Mouse (Mus musculus) forebrain, embryonic 10.5 days (tissue): Measurements from ENCODE around the gene Kif16b. TPM values are rescaled to one million over a fixed set of nuclear protein-coding genes. Genes with fewer than 3 reads are reported as not detected.

ENCODE experiments used
- DNase-seq: peaks from one replicate; pipeline ENCODE4 v3.0.0-alpha.2; 2017; ENCODE audit warnings: low spot score; ENCODE audit errors: extremely low spot score
- H3K27ac ChIP-seq: fragments of 300-500 bp; sonication (generic); 2 replicates; pipeline ENCODE4 v1.5.1; 2016; ENCODE audit warnings: mild to moderate bottlenecking
- H3K27me3 ChIP-seq: fragments of 300-500 bp; sonication (generic); 2 replicates; pipeline ENCODE4 v1.6.1; 2016; ENCODE audit warnings: mild to moderate bottlenecking; ENCODE audit not compliant: poor library complexity, severe bottlenecking
- H3K36me3 ChIP-seq: fragments of 300-500 bp; sonication (generic); replicated peaks from 2 replicates; pipeline ENCODE4 v1.6.1; 2016; ENCODE audit warnings: mild to moderate bottlenecking, moderate library complexity
- H3K4me1 ChIP-seq: fragments of 300-500 bp; sonication (generic); 2 replicates; pipeline ENCODE4 v1.6.1; 2016
- H3K4me3 ChIP-seq: fragments of 300-500 bp; sonication (generic); 2 replicates; pipeline ENCODE4 v1.5.1; 2016; ENCODE audit warnings: mild to moderate bottlenecking, moderate library complexity
- H3K9me3 ChIP-seq: fragments of 300-500 bp; sonication (generic); 2 replicates; pipeline ENCODE4 v1.6.1; 2016; ENCODE audit warnings: mild to moderate bottlenecking, moderate library complexity
- WGBS: fragments of 180-500 bp; shearing (Covaris S2); methylation state at CpG from one replicate; pipeline ENCODE4 v1.1.7; 2016; 5-methylcytosine and 5-hydroxymethylcytosine counted together
- polyA plus RNA-seq: library from polyadenylated mRNA; unstranded; fragments of >200 nt; fragmentation: Nextera tagmentation; extraction: Ambion mirVana; gene quantifications from 2 replicates; pipeline ENCODE4 v1.2.1, GENCODE M21; 2016

Gene Kif16b
- polyA plus RNA-seq, 1 experiment from 2014 or later, result 8.5 TPM

DNA sequence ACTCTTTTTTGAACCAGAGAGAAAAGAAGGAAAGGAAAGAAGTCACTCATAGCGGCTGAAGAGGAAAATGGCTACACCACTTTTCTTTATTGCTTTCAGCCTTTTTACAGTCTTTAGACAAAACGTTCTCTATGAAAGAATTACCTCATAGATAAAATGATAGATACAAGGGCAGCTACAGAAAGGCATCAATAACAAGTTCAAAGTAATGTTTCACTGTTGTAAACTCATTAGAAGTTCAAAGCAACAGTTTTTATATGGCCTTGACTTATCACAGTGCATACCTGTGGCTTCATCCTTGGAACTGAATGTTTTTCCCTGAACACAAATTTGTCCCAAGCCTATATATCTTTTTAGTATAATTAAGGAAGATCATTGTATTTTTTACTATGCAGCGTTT is 62.6 kb downstream of the Kif16b start:
- Histone ChIP-seq H3K9me3 (no peaks in the 10 kb centered on the region), H3K4me3 (no peak overlapping the region), H3K27me3 (no peaks in the 10 kb centered on the region), H3K36me3 (0 out of 2 replicates have a peak, but pooled peaks cover 3% of the 10 kb centered on the region), H3K4me1 (peaks cover 8% of the 10 kb centered on the region), H3K27ac (no peak overlapping the region)
- 71% methylated on average over 3 of the region's 3 CpGs for WGBS
- no peak for DNase-seq

DNA sequence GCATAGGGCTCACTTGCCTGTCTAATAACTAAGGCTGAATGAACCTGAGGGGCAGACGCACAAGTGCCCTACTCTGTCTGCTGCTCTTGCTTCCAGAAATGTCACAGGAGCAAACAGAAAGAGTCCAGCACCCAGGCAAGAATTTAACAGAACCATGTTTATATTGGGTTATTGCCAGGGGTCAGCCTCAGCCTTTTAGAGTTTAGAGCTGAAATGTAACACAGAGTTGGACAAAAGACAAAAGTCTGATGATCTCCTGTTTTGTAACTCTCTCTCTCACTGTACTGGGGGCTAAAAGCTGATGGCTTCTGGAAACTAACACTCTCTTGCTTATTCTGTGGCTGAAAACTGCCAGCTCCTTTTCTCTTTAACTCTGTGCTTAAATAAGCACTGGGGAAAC is 63.2 kb downstream of the Kif16b start:
- Histone ChIP-seq H3K4me1 (peaks cover 11% of the 10 kb centered on the region), H3K27ac (no peak overlapping the region), H3K27me3 (no peaks in the 10 kb centered on the region), H3K4me3 (no peak overlapping the region), H3K36me3 (0 out of 2 replicates have a peak, but pooled peaks cover 3% of the 10 kb centered on the region), H3K9me3 (no peaks in the 10 kb centered on the region)
- 94% methylated on average over 1 of the region's 1 CpGs for WGBS
- no peak for DNase-seq

- Histone ChIP-seq H3K27ac (no peak overlapping the region), H3K4me3 (no peak overlapping the region), H3K27me3 (no peaks in the 10 kb centered on the region), H3K9me3 (no peaks in the 10 kb centered on the region), H3K4me1 (peaks cover 22% of the 10 kb centered on the region), H3K36me3 (0 out of 2 replicates have a peak, but pooled peaks cover 1% of the 10 kb centered on the region)
- DNase-seq, result no peak
- 81% methylated on average over 3 of the region's 3 CpGs for WGBS
Observed at GRCm38 (mm10) chr2:142834751-142835150, 66.6 kb downstream of the Kif16b start.

DNA sequence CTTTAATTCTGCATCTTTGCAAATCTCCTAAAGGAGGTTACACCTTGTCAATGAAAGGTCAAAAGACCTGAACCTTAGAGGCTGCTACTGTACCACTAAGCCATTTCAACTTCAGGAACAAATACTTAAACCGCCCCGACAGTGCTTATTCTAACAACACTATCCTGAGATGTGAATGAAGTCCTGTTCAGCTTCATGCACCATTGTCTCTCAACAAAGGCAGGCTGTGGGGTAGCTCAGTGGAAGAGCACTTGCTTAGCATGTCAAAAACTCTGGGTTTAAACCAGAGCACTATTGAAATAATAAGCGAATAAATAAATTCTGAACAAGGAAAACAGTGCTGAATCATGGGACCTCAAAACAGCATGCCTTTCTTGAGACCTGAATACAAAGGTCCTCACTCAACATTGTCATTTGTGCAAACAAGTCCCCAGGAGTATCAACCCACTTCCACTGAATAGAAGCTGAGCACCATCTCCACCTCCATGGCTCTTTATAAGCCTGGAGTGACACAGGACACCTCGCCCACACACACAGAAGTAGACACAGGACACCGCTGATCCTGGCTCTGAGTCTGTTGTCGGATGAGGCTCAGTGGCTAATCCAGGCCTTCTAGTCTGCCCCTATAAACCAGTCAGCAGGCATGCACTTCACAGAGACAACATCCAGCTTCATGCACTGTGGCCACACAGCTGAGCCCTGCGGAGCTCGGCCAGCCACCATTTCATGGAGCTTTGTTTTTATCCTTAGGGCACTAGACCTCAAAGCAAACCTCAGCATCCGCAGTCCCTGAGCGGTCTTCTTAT is 68.5 kb downstream of the Kif16b start:
- H3K36me3 ChIP-seq, result no peaks in the 10 kb centered on the region
- 59% methylated on average over 10 of the region's 10 CpGs for WGBS
- DNase-seq, result peak; percentile 17
- H3K27ac ChIP-seq, result no peak overlapping the region
- H3K4me1 ChIP-seq, result peaks cover 15% of the 10 kb centered on the region
- H3K27me3 ChIP-seq, result no peaks in the 10 kb centered on the region
- no peak overlapping the region for H3K4me3 ChIP-seq
- H3K9me3 ChIP-seq, result no peaks in the 10 kb centered on the region

GRCm38 (mm10) chr2:142813033-142813432 is 88.3 kb downstream of the Kif16b start:
- peaks cover 20% of the 10 kb centered on the region for H3K4me1 ChIP-seq
- WGBS, result 39% methylated on average over 2 of the region's 2 CpGs
- no peaks in the 10 kb centered on the region for H3K36me3 ChIP-seq
- peaks cover 19% of the 10 kb centered on the region for H3K27me3 ChIP-seq
- peak overlapping the region; percentile 30; the same call in 1 of the 2 replicates for H3K27ac ChIP-seq
- H3K9me3 ChIP-seq, result no peaks in the 10 kb centered on the region
- DNase-seq, result peak; percentile 33
- H3K4me3 ChIP-seq, result no peak overlapping the region

DNA sequence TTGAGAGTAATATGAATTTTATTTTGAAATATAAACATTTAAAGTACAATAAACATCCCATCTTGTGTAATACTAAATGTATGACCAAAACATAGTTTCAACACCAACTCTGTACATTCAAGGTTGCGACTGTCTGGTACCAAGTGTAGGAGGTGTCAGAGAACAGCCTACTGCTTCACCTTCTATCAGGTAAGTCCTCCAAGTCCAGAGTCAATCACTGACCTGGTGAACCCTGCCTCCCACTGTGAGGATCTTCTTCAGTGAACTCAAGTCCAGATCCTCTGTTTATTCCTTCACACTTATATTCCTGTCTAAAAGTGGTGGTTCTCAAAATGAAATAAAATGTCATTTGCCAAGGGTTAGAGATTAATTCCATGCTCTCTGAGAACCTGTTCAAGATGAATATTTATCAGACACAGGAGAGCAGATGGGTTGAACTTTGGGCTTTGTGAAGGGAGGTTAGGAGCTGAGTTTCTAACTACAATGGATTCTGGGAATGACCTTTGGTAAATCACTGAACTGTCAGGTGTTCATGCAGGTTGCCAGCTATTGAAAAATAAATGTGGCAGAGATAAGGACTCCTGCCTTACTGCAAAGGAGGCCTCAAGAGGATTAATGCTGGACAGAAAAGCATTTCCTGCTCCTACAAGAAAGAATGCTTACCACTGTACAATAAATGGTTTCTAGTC is 97.4 kb downstream of the Kif16b start:
- Histone ChIP-seq H3K9me3 (no peaks in the 10 kb centered on the region), H3K36me3 (no peaks in the 10 kb centered on the region), H3K4me1 (no peaks in the 10 kb centered on the region), H3K4me3 (no peak overlapping the region), H3K27ac (no peak overlapping the region), H3K27me3 (no peaks in the 10 kb centered on the region)
- no peak for DNase-seq
- 97% methylated on average over 1 of the region's 1 CpGs for WGBS

DNA sequence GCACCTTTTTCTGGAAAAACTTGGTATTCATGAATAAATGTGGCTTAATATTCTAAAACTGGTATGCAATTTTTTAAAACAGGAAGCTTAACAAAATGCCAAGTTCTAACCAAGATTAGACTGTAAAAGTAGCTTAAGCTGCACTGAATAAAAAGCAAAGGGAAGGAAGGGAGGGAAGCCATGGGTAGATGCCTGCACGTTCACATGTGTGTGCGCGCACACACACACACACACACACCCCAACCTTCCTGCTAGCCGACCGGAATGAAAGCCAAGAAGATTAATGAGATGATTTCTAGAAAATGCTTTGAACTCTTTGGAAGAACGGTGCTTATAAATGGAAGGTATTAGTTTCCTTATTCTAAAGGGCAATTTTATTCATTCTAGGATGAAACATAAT is 104.0 kb downstream of the Kif16b start:
- Histone ChIP-seq H3K4me3 (no peak overlapping the region), H3K36me3 (no peaks in the 10 kb centered on the region), H3K27me3 (no peaks in the 10 kb centered on the region), H3K27ac (no peak overlapping the region), H3K9me3 (no peaks in the 10 kb centered on the region), H3K4me1 (peaks cover 3% of the 10 kb centered on the region; the same call in 1 of the 2 replicates)
- no peak for DNase-seq
- 81% methylated on average over 6 of the region's 6 CpGs for WGBS

DNA sequence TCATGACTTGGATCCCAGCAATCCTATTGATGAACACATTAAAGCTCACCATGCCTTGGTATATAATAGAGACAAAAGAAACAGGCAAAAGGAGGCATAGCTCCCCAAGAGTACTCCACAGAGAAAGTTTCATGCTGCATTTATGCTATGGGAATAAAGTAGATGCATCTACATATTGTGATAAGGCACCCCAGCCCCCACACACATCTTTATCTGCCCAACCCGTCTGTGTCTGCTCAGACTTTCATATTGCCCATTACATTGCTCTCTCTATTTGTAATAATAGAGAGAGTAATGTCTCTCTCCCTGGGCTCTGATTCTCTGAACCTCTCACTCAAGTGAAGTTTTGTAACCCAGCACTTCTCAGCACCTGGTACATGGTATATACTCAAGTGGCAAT is 126.0 kb downstream of the Kif16b start:
- Histone ChIP-seq H3K4me3 (no peak overlapping the region), H3K27ac (no peak overlapping the region), H3K9me3 (no peaks in the 10 kb centered on the region), H3K27me3 (no peaks in the 10 kb centered on the region), H3K4me1 (no peaks in the 10 kb centered on the region), H3K36me3 (no peaks in the 10 kb centered on the region)
- DNase-seq, result no peak
- 78% methylated on average over 1 of the region's 1 CpGs for WGBS

GRCm38 (mm10) chr2:142774752-142775151 is 126.6 kb downstream of the Kif16b start:
- no peaks in the 10 kb centered on the region for H3K36me3 ChIP-seq
- no peaks in the 10 kb centered on the region for H3K4me1 ChIP-seq
- H3K9me3 ChIP-seq, result no peaks in the 10 kb centered on the region
- no peaks in the 10 kb centered on the region for H3K27me3 ChIP-seq
- 70% methylated on average over 1 of the region's 1 CpGs for WGBS
- no peak for DNase-seq
- H3K4me3 ChIP-seq, result no peak overlapping the region
- H3K27ac ChIP-seq, result no peak overlapping the region

- Histone ChIP-seq H3K9me3 (no peaks in the 10 kb centered on the region), H3K4me1 (no peaks in the 10 kb centered on the region), H3K27me3 (no peaks in the 10 kb centered on the region), H3K36me3 (no peaks in the 10 kb centered on the region), H3K4me3 (no peak overlapping the region), H3K27ac (no peak overlapping the region)
- DNase-seq, result no peak
- 80% methylated on average over 11 of the region's 11 CpGs for WGBS
Observed at GRCm38 (mm10) chr2:142769647-142770121, 131.6 kb downstream of the Kif16b start.

GRCm38 (mm10) chr2:142764276-142764675 is 137.1 kb downstream of the Kif16b start:
- no peaks in the 10 kb centered on the region for H3K4me1 ChIP-seq
- no peaks in the 10 kb centered on the region for H3K36me3 ChIP-seq
- no peaks in the 10 kb centered on the region for H3K9me3 ChIP-seq
- no peaks in the 10 kb centered on the region for H3K27me3 ChIP-seq
- no peak overlapping the region for H3K27ac ChIP-seq
- no peak overlapping the region for H3K4me3 ChIP-seq
- no peak for DNase-seq
- 90% methylated on average over 2 of the region's 2 CpGs for WGBS

GRCm38 (mm10) chr2:142760843-142761242 is 140.5 kb downstream of the Kif16b start:
- H3K36me3 ChIP-seq, result no peaks in the 10 kb centered on the region

GRCm38 (mm10) chr2:142759192-142759591 is 142.1 kb downstream of the Kif16b start:
- Histone ChIP-seq H3K36me3 (no peaks in the 10 kb centered on the region), H3K4me3 (no peak overlapping the region), H3K9me3 (no peaks in the 10 kb centered on the region), H3K27me3 (no peaks in the 10 kb centered on the region), H3K4me1 (no peaks in the 10 kb centered on the region), H3K27ac (no peak overlapping the region)
- 95% methylated on average over 4 of the region's 4 CpGs for WGBS
- no peak for DNase-seq

More at GRCm38 (mm10) chr2:142760843-142761242, 140.5 kb downstream of the Kif16b start:
- Histone ChIP-seq H3K4me3 (no peak overlapping the region), H3K9me3 (no peaks in the 10 kb centered on the region), H3K27ac (no peak overlapping the region), H3K4me1 (no peaks in the 10 kb centered on the region), H3K27me3 (no peaks in the 10 kb centered on the region)
- WGBS, result 93% methylated on average over 4 of the region's 4 CpGs
- no peak for DNase-seq
